Mouse (Mus musculus) adrenal gland (tissue): ENCODE results near the gene Coq8a.

ENCODE experiments used
- intact Hi-C: fragments of 180-260 bp; cut with DNase I; formaldehyde crosslinking; loops from one replicate; pipeline ENCODE4 v1.15.1; 2025

Gene Coq8a

GRCm38 (mm10) chr1:180178340-180178739 lies 21.1 kb downstream of the Coq8a start:
- intact Hi-C loops: no loop called here

- intact Hi-C loops: no loop called here
These were observed 22.6 kb downstream of the Coq8a start for GRCm38 (mm10) chr1:180176784-180177183.

- intact Hi-C loops: loop anchor here (2.0 kb wide), 1 partner anchor 39 kb away; no protein-coding TSS in a partner anchor
These were observed 23.8 kb downstream of the Coq8a start for GRCm38 (mm10) chr1:180175635-180176034.

GRCm38 (mm10) chr1:180175167-180175566 lies 24.2 kb downstream of the Coq8a start:
- intact Hi-C loops: loop anchor here (2.0 kb wide), 1 partner anchor 40 kb away; no protein-coding TSS in a partner anchor

- intact Hi-C loops: loop anchor here (2.0 kb wide), 1 partner anchor 40 kb away; no protein-coding TSS in a partner anchor
These were observed 24.7 kb downstream of the Coq8a start for GRCm38 (mm10) chr1:180174718-180175117.

GRCm38 (mm10) chr1:180173017-180173416 lies 26.4 kb downstream of the Coq8a start:
- intact Hi-C loops: no loop called here

- intact Hi-C loops: no loop called here
These were observed 26.8 kb downstream of the Coq8a start for GRCm38 (mm10) chr1:180172600-180172999.

GRCm38 (mm10) chr1:180171883-180172282 lies 27.5 kb downstream of the Coq8a start:
- intact Hi-C loops: no loop called here

- intact Hi-C loops: no loop called here
These were observed 29.3 kb downstream of the Coq8a start for GRCm38 (mm10) chr1:180170071-180170470.

GRCm38 (mm10) chr1:180169161-180169560 lies 30.2 kb downstream of the Coq8a start:
- intact Hi-C loops: no loop called here

- intact Hi-C loops: no loop called here
These were observed 31.1 kb downstream of the Coq8a start for GRCm38 (mm10) chr1:180168294-180168693.

GRCm38 (mm10) chr1:180166533-180166932 lies 32.9 kb downstream of the Coq8a start:
- intact Hi-C loops: no loop called here

- intact Hi-C loops: no loop called here
These were observed 36.4 kb downstream of the Coq8a start for GRCm38 (mm10) chr1:180162986-180163385.

GRCm38 (mm10) chr1:180161566-180162355 lies 37.6 kb downstream of the Coq8a start:
- intact Hi-C loops: no loop called here

GRCm38 (mm10) chr1:180161160-180161559 lies 38.2 kb downstream of the Coq8a start:
- intact Hi-C loops: no loop called here

- intact Hi-C loops: no loop called here
These were observed 38.9 kb downstream of the Coq8a start for GRCm38 (mm10) chr1:180160545-180160944.

- intact Hi-C loops: no loop called here
These were observed 40.8 kb downstream of the Coq8a start for GRCm38 (mm10) chr1:180158648-180159047.

- intact Hi-C loops: no loop called here
These were observed 48.2 kb downstream of the Coq8a start for GRCm38 (mm10) chr1:180151191-180151590.

GRCm38 (mm10) chr1:180148563-180148962 lies 50.8 kb downstream of the Coq8a start:
- intact Hi-C loops: no loop called here

GRCm38 (mm10) chr1:180148036-180148435 lies 51.4 kb downstream of the Coq8a start:
- intact Hi-C loops: no loop called here

GRCm38 (mm10) chr1:180140970-180141369 lies 58.4 kb downstream of the Coq8a start:
- intact Hi-C loops: no loop called here

GRCm38 (mm10) chr1:180139158-180139557 lies 60.2 kb downstream of the Coq8a start:
- intact Hi-C loops: no loop called here

GRCm38 (mm10) chr1:180132187-180132586 lies 67.2 kb downstream of the Coq8a start:
- intact Hi-C loops: no loop called here
